Mouse (Mus musculus): ENCODE results near the gene Rfc2. TPM values are rescaled to one million over a fixed set of nuclear protein-coding genes. Genes with fewer than 3 reads are reported as not detected.

Gene Rfc2
- polyA plus RNA-seq, 1 experiment = not detected

DNA sequence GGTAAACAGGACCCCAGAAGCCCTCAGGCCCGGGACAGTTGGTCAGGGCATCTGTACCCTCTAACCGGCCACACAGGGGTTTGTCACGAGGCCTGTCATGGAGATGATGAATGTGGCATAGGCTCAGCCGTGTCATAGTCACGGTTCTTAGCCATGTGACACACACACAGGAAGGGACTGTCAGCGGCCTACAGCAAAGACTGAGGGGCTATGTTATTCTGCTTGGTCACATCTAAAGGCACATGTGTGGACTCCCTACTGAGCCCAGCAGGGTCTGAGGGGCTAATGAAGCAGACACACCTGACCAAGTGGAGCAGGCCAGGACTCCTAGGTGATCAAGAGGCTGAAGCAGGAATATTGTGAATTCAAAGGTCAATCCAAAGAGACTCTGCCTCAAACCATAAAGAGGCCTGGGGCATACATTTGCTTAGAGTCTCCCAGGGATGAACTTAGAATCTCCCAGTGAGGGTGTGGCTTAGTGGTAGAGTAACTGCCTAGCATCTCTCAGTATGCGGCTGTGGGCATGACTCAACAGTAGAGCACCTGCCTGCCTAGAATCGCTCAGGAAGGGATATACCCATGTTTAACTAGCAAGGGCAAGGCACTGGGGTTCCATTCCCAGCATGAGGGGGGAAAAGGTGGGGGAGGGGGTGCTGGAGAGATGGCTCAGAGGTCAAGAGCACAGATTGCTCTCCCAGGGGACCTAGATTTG lies 30.8 kb downstream of the Rfc2 start:
- Histone ChIP-seq H3K27ac (ENCODE audit: insufficient read depth, low read depth, low read length) (no peak overlapping the region), H3K4me3 (ENCODE audit: insufficient read depth, low read depth, low read length) (no peak overlapping the region), H3K4me1 (ENCODE audit: control insufficient read depth, insufficient read depth, low read length) (peaks cover 18% of the 10 kb centered on the region)
- TF ChIP-seq CTCF (IDR thresholded peaks at IDR 0.05; ENCODE audit: insufficient read depth, low read depth, low read length) = no peak
- no peak for TF ChIP-seq POLR2A (IDR thresholded peaks at IDR 0.05; ENCODE audit: insufficient read depth, low read depth, low read length)
- WGBS = 72% methylated on average over 8 of the region's 8 CpGs

- H3K27ac ChIP-seq (ENCODE audit: insufficient read depth, low read depth, low read length) = no peak overlapping the region
- WGBS = 83% methylated on average over 9 of the region's 9 CpGs
- H3K4me3 ChIP-seq (ENCODE audit: insufficient read depth, low read depth, low read length) = no peak overlapping the region
Measured at GRCm38 (mm10) chr5:134613727-134614126, 32.6 kb downstream of the Rfc2 start.

DNA sequence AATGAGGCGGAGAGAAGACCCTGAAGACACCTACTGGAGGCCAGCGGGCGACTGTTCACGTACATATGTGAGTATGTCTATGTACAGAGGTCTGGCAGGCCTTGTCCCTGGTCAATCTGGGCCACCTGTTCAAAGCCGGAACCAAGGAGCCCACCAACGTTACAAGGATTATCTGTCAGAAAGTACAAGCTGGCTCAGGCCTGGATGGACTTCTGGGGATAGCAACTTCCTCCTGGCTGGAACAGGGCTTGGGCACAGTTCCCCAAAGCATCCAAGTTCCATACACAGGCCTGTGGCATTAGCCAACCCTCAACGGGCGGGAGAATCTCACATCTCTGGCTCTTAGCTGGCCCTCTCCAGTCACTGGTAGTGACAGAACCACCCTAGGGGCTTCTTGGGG lies 33.1 kb downstream of the Rfc2 start:
- H3K27ac ChIP-seq (ENCODE audit: insufficient read depth, low read depth, low read length) = no peak overlapping the region
- 90% methylated on average over 8 of the region's 8 CpGs for WGBS
- peaks cover 18% of the 10 kb centered on the region for H3K4me1 ChIP-seq (ENCODE audit: control insufficient read depth, insufficient read depth, low read length)
- TF ChIP-seq POLR2A (IDR thresholded peaks at IDR 0.05; ENCODE audit: insufficient read depth, low read depth, low read length) (no peak), CTCF (IDR thresholded peaks at IDR 0.05; ENCODE audit: insufficient read depth, low read depth, low read length) (no peak)
- H3K4me3 ChIP-seq (ENCODE audit: insufficient read depth, low read depth, low read length) = no peak overlapping the region

More at GRCm38 (mm10) chr5:134613727-134614126, 32.6 kb downstream of the Rfc2 start:
- TF ChIP-seq CTCF (IDR thresholded peaks at IDR 0.05; ENCODE audit: insufficient read depth, low read depth, low read length) (no peak), POLR2A (IDR thresholded peaks at IDR 0.05; ENCODE audit: insufficient read depth, low read depth, low read length) (no peak)
- H3K4me1 ChIP-seq (ENCODE audit: control insufficient read depth, insufficient read depth, low read length) = peaks cover 18% of the 10 kb centered on the region

- no peak for TF ChIP-seq CTCF (IDR thresholded peaks at IDR 0.05; ENCODE audit: insufficient read depth, low read depth, low read length)
- TF ChIP-seq POLR2A (IDR thresholded peaks at IDR 0.05; ENCODE audit: insufficient read depth, low read depth, low read length) = no peak
- WGBS = 70% methylated on average over 7 of the region's 7 CpGs
- Histone ChIP-seq H3K4me1 (ENCODE audit: control insufficient read depth, insufficient read depth, low read length) (peaks cover 18% of the 10 kb centered on the region), H3K4me3 (ENCODE audit: insufficient read depth, low read depth, low read length) (no peak within 1 kb of the TSS), H3K27ac (ENCODE audit: insufficient read depth, low read depth, low read length) (peak within 1 kb of the TSS; percentile 12; the same call in 1 of the 2 replicates)
Measured at GRCm38 (mm10) chr5:134614802-134615201, 33.6 kb downstream of the Rfc2 start, which contains the start of gene Lat2. Gene Lat2, minus strand, starts transcription at chr5:134615025.

- H3K4me1 ChIP-seq (ENCODE audit: control insufficient read depth, insufficient read depth, low read length) = peaks cover 21% of the 10 kb centered on the region
- 83% methylated on average over 8 of the region's 8 CpGs for WGBS
- H3K27ac ChIP-seq (ENCODE audit: insufficient read depth, low read depth, low read length) = peak overlapping the region; percentile 12; the same call in 1 of the 2 replicates
- TF ChIP-seq POLR2A (IDR thresholded peaks at IDR 0.05; ENCODE audit: insufficient read depth, low read depth, low read length) = no peak
- TF ChIP-seq CTCF (IDR thresholded peaks at IDR 0.05; ENCODE audit: insufficient read depth, low read depth, low read length) = no peak
- H3K4me3 ChIP-seq (ENCODE audit: insufficient read depth, low read depth, low read length) = no peak overlapping the region
Measured at GRCm38 (mm10) chr5:134615380-134615779, 34.2 kb downstream of the Rfc2 start.

GRCm38 (mm10) chr5:134615780-134616179 lies 34.6 kb downstream of the Rfc2 start:
- Histone ChIP-seq H3K4me1 (ENCODE audit: control insufficient read depth, insufficient read depth, low read length) (peaks cover 25% of the 10 kb centered on the region), H3K4me3 (ENCODE audit: insufficient read depth, low read depth, low read length) (no peak overlapping the region), H3K27ac (ENCODE audit: insufficient read depth, low read depth, low read length) (0 out of 2 replicates have a peak overlapping the region, but pooled peaks have one; percentile 12)
- WGBS = 66% methylated on average over 4 of the region's 4 CpGs
- TF ChIP-seq POLR2A (IDR thresholded peaks at IDR 0.05; ENCODE audit: insufficient read depth, low read depth, low read length) (no peak), CTCF (IDR thresholded peaks at IDR 0.05; ENCODE audit: insufficient read depth, low read depth, low read length) (no peak)

- Histone ChIP-seq H3K4me3 (ENCODE audit: insufficient read depth, low read depth, low read length) (no peak overlapping the region), H3K4me1 (ENCODE audit: control insufficient read depth, insufficient read depth, low read length) (peaks cover 18% of the 10 kb centered on the region), H3K27ac (ENCODE audit: insufficient read depth, low read depth, low read length) (no peak overlapping the region)
- WGBS = 48% methylated on average over 3 of the region's 3 CpGs
- no peak for TF ChIP-seq POLR2A (IDR thresholded peaks at IDR 0.05; ENCODE audit: insufficient read depth, low read depth, low read length)
- TF ChIP-seq CTCF (IDR thresholded peaks at IDR 0.05; ENCODE audit: insufficient read depth, low read depth, low read length) = peak; percentile 76
Measured at GRCm38 (mm10) chr5:134617071-134617470, 35.9 kb downstream of the Rfc2 start.

DNA sequence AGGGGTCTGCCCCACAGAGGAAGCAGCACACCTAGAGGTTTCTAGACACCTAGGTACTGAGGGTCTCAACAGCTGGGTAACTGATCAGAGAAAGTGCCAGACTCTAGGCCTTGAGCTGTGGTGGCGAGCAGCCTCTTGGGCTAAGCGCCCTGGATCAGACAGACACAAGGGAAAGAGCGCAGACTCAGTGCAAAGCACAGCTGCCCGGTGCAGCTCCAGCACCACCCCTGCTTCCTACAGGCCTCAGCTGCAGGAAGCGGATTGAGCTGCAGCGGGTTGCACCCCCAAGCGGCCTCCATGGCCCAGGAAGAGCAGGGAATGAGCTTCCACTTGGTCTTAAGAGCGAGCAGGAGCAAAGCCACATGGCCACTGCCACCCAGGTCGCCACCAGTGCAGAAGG lies 39.3 kb downstream of the Rfc2 start:
- no peak overlapping the region for H3K27ac ChIP-seq (ENCODE audit: insufficient read depth, low read depth, low read length)
- peaks cover 9% of the 10 kb centered on the region; the same call in 1 of the 2 replicates for H3K4me1 ChIP-seq (ENCODE audit: control insufficient read depth, insufficient read depth, low read length)
- H3K4me3 ChIP-seq (ENCODE audit: insufficient read depth, low read depth, low read length) = no peak overlapping the region
- WGBS = 60% methylated on average over 9 of the region's 9 CpGs
- TF ChIP-seq CTCF (IDR thresholded peaks at IDR 0.05; ENCODE audit: insufficient read depth, low read depth, low read length) (no peak), POLR2A (IDR thresholded peaks at IDR 0.05; ENCODE audit: insufficient read depth, low read depth, low read length) (no peak)

DNA sequence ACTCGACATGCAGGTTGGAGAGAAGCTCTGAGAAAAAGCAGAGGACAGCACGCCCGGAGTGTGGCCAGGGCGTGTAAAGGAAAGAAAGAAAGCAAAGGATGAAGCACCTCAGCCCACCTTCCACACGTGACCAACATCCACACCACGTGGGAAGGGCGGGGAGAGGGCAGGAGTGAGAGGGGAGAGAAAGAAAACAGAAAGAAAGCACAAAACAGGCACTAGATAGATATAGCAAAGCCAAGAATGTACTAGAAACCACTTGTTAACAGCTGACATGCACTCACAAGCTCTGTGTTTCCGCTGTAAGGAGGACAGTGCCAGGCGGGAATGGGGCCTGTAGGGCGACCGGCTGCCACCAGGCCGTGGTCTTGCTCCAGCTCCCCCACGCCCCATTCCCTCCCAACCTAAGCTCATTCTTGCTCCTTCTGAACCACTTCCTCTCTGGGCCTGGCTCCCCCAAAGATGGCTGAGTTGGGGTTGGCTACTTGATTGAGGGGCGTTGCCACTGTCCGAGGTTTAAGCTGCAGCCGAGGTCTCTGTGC lies 40.0 kb downstream of the Rfc2 start:
- H3K4me3 ChIP-seq (ENCODE audit: insufficient read depth, low read depth, low read length) = no peak overlapping the region
- H3K27ac ChIP-seq (ENCODE audit: insufficient read depth, low read depth, low read length) = no peak overlapping the region
- H3K4me1 ChIP-seq (ENCODE audit: control insufficient read depth, insufficient read depth, low read length) = peaks cover 8% of the 10 kb centered on the region; the same call in 1 of the 2 replicates
- TF ChIP-seq POLR2A (IDR thresholded peaks at IDR 0.05; ENCODE audit: insufficient read depth, low read depth, low read length) (no peak), CTCF (IDR thresholded peaks at IDR 0.05; ENCODE audit: insufficient read depth, low read depth, low read length) (no peak)
- 85% methylated on average over 16 of the region's 16 CpGs for WGBS
